In genomic region chr10:67301046-67301445, GRCm38 (mm10) we compare ENCODE assay signal across 16 mouse cellular contexts.
"Had no signal": no experiment of that assay in that cellular context is flagged by ENCODE, and none has a peak within 500 bp of the region (broad histone marks: within the 10 kb centered on the region; RNA-seq: fewer than 3 reads in every experiment).

No protein-coding gene starts in this region.

- H3K4me3 ChIP-seq: intestine, embryonic 15.5 days; kidney, embryonic 15.5 days; limb, embryonic 15.5 days; megakaryocyte, embryonic 14.5 days; myocyte; neural tube, embryonic 15.5 days had no signal

- H3K27ac ChIP-seq: intestine, embryonic 15.5 days; kidney, embryonic 15.5 days; limb, embryonic 15.5 days; neural tube, embryonic 15.5 days; stomach, postnatal 0 days had no signal

- ATAC-seq: intestine, embryonic 15.5 days; lung, postnatal 0 days had no signal

- H3K27me3 ChIP-seq: intestine, embryonic 15.5 days; kidney, embryonic 15.5 days; limb, embryonic 15.5 days; megakaryocyte, embryonic 14.5 days; neural tube, embryonic 15.5 days had no signal

- H3K36me3 ChIP-seq: intestine, embryonic 15.5 days; kidney, embryonic 15.5 days; limb, embryonic 15.5 days; neural tube, embryonic 15.5 days had no signal

- H3K9me3 ChIP-seq: intestine, embryonic 15.5 days; kidney, embryonic 15.5 days; limb, embryonic 15.5 days; neural tube, embryonic 15.5 days had no signal

- H3K4me2 ChIP-seq: intestine, embryonic 15.5 days; kidney, embryonic 15.5 days; limb, embryonic 15.5 days; neural tube, embryonic 15.5 days had no signal

- H3K9ac ChIP-seq: intestine, embryonic 15.5 days; kidney, embryonic 15.5 days; limb, embryonic 15.5 days; neural tube, embryonic 15.5 days had no signal

- DNase-seq: kidney, adult 18-20 months; kidney, postnatal 14 days; lung, adult 2 months; lung, postnatal 4 days; midbrain, embryonic 14.5 days; right cerebral cortex, adult 18-20 months; right cerebral cortex, postnatal 25 days; thymus, postnatal 4 days had no signal

- H3K4me1 ChIP-seq: intestine, embryonic 15.5 days; limb, embryonic 15.5 days had no signal
